Mouse (Mus musculus): Measurements from ENCODE around the gene Stk32b.

GRCm38 (mm10) chr5:37735224-37735623, 18.3 kb upstream of the Stk32b start, which contains the start of gene Cytl1:
- no peak for TF ChIP-seq EP300 (IDR thresholded peaks at IDR 0.05; ENCODE audit: insufficient read depth, low read depth, low read length)
- peak; percentile 43; the same call in 1 of the 2 replicates for TF ChIP-seq POLR2A (IDR thresholded peaks at IDR 0.05; ENCODE audit: insufficient read depth, low read depth, low read length)
- no peak for TF ChIP-seq CTCF (IDR thresholded peaks at IDR 0.05)
